Mouse (Mus musculus): Measurements from ENCODE around the gene Fam168a. TPM values are rescaled to one million over a fixed set of nuclear protein-coding genes. Genes with fewer than 3 reads are reported as not detected.

Fam168a gene
- polyA plus RNA-seq, 1 experiment from 2014 or later = 54.1 TPM

DNA sequence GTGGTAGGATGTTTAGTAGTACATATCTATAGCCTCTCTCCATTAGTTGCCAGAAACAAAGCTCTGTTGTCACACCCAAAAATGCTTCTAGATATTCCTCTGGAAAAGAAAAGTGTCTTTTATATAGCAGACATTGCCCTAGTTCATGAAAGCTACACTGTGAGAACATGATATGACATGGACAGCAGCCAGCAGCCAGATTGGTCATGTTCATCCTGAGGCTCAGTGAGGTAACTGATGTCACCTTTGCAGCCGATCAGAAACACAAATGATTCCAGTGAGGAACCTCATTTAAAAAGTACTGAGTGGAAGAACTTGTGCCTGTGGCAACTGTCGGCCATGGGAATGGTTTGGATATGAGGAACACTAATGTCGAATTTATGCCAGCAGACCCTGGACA is 118.2 kb downstream of the Fam168a start:
- Histone ChIP-seq H3K4me1 (replicated peaks) (no peaks in the 10 kb centered on the region), H3K27me3 (no peaks in the 10 kb centered on the region), H3K4me2 (no peak overlapping the region), H3K9ac (replicated peaks) (no peak overlapping the region), H3K27ac (no peak overlapping the region), H3K9me3 (no peaks in the 10 kb centered on the region), H3K36me3 (peaks cover 26% of the 10 kb centered on the region), H3K4me3 (replicated peaks) (no peak overlapping the region)
- no peak for ATAC-seq (ENCODE audit: insufficient number of reproducible peaks, insufficient read depth, low FRiP score, low TSS enrichment, low read depth)
- WGBS = 90% methylated on average over 3 of the region's 3 CpGs

DNA sequence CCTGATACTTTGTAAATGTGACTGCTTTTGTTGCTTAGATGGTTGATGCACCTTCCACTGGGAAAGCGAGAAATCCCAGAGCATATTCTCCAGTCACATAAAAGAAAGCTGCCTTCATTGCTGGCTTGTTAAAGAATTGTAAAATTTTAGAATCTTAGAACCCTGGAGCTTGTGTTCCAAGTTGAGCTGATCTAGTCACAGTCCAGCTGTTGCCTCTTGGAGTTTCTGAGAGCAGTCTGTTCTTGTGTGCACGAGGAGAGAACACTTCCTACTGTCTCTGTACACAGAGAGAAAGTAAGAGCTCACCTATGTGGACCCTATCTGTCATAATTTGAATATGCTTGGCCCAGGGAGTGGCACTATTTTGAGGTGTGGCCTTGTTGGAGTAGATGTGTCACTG is 122.1 kb downstream of the Fam168a start:
- Histone ChIP-seq H3K4me2 (no peak overlapping the region), H3K9me3 (no peaks in the 10 kb centered on the region), H3K36me3 (peaks cover 47% of the 10 kb centered on the region), H3K27ac (no peak overlapping the region), H3K9ac (replicated peaks) (no peak overlapping the region), H3K4me3 (replicated peaks) (no peak overlapping the region), H3K4me1 (replicated peaks) (no peaks in the 10 kb centered on the region), H3K27me3 (no peaks in the 10 kb centered on the region)
- WGBS = 84% methylated on average over 2 of the region's 2 CpGs
- ATAC-seq (ENCODE audit: insufficient number of reproducible peaks, insufficient read depth, low FRiP score, low TSS enrichment, low read depth) = no peak

DNA sequence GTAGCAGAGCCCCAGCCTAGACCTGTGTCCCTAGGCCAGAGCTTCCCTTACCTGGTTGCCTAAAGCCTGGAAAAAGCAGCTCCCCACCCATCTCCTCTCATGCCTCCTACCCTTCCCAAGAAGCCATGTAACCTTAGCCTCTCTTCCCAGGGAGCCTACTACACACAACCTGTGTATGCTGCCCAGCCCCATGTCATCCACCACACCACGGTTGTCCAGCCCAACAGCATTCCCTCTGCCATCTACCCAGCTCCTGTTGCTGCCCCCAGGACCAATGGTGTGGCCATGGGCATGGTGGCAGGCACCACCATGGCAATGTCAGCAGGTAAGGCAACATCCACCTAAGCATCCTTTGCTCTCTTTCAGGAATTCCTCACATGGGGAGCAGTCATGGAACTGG is 127.4 kb downstream of the Fam168a start:
- no peak overlapping the region for H3K27ac ChIP-seq

DNA sequence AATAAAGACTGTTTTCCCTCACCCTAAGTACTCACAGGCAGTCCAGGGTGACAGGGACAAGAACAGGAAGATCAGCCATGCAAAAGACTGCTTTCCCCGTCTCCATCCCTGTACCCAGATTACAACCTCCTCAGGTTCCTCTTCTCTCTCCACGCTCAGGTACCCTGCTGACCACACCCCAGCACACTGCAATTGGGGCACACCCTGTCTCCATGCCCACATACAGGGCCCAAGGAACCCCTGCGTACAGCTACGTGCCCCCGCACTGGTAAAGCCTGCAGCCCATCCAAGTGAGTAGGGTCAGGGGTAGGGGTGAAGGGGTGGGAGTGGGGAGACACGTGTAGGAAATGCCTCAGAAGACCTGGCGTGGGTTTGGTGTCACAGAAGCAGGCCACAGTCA is 128.7 kb downstream of the Fam168a start:
- Histone ChIP-seq H3K4me3 (replicated peaks) (no peak overlapping the region), H3K36me3 (peaks cover 75% of the 10 kb centered on the region)

More for the DNA sequence above, 127.4 kb downstream of the Fam168a start:
- H3K27me3 ChIP-seq = no peaks in the 10 kb centered on the region
- no peak for ATAC-seq (ENCODE audit: insufficient number of reproducible peaks, insufficient read depth, low FRiP score, low TSS enrichment, low read depth)
- H3K4me1 ChIP-seq (replicated peaks) = no peaks in the 10 kb centered on the region
- H3K36me3 ChIP-seq = peaks cover 74% of the 10 kb centered on the region
- no peaks in the 10 kb centered on the region for H3K9me3 ChIP-seq
- no peak overlapping the region for H3K4me3 ChIP-seq (replicated peaks)
- H3K9ac ChIP-seq (replicated peaks) = no peak overlapping the region
- 95% methylated on average over 1 of the region's 1 CpGs for WGBS
- H3K4me2 ChIP-seq = no peak overlapping the region

DNA sequence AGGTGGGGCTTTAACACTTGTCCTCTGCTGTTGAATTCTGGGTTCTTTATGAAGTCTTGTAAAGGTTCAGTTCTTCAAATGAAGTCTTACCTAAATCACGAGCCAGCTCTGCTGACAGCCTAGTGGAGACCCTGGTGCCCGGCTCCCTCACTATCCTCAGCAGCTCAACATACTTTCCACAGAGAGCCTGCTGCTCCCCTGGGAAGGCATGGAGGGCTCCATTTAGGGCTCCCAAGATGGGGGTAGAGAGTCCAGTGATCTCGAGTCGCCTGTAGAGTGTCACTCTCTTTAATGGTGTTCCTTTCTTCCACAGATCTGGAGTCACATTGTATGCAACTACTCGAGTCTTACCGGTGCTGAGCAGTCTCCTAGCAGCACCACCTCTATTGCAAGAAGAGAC is 129.3 kb downstream of the Fam168a start:
- Histone ChIP-seq H3K9ac (replicated peaks) (no peak overlapping the region), H3K4me1 (replicated peaks) (no peaks in the 10 kb centered on the region; the same call in 1 of the 2 replicates), H3K9me3 (no peaks in the 10 kb centered on the region), H3K27me3 (no peaks in the 10 kb centered on the region), H3K4me2 (no peak overlapping the region), H3K27ac (no peak overlapping the region), H3K36me3 (peaks cover 76% of the 10 kb centered on the region), H3K4me3 (replicated peaks) (no peak overlapping the region)
- ATAC-seq (ENCODE audit: insufficient number of reproducible peaks, insufficient read depth, low FRiP score, low TSS enrichment, low read depth) = no peak
- 86% methylated on average over 6 of the region's 6 CpGs for WGBS

More for the DNA sequence above, 128.7 kb downstream of the Fam168a start:
- Histone ChIP-seq H3K4me2 (no peak overlapping the region), H3K27ac (no peak overlapping the region), H3K9me3 (no peaks in the 10 kb centered on the region), H3K4me1 (replicated peaks) (no peaks in the 10 kb centered on the region; the same call in 1 of the 2 replicates), H3K9ac (replicated peaks) (no peak overlapping the region), H3K27me3 (no peaks in the 10 kb centered on the region)
- ATAC-seq (ENCODE audit: insufficient number of reproducible peaks, insufficient read depth, low FRiP score, low TSS enrichment, low read depth) = no peak
- 87% methylated on average over 7 of the region's 7 CpGs for WGBS

DNA sequence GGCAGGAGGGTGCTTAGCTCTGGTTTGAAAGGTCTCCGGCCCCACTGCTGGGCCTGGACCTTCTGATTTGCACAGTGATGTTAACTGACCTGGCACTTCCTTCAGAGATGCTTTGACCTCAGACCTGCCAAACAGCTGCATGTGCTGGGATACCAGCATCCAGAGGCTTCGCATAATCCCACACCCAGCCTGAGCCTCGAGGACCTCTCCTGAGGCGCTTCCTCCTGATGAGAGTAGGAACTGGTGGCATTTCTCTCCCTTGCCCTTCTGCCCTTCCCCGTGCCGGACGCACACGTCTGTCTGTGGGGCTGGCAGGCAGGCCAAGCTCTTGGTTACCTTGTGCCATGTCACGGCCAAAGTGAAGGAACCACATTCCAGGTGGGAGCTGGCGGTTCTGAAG is 130.2 kb downstream of the Fam168a start:
- no peaks in the 10 kb centered on the region for H3K27me3 ChIP-seq
- H3K4me2 ChIP-seq = no peak overlapping the region
- no peaks in the 10 kb centered on the region for H3K9me3 ChIP-seq
- peaks cover 74% of the 10 kb centered on the region for H3K36me3 ChIP-seq
- H3K27ac ChIP-seq = no peak overlapping the region; the same call in 1 of the 2 replicates
- no peak overlapping the region for H3K4me3 ChIP-seq (replicated peaks)
- ATAC-seq (ENCODE audit: insufficient number of reproducible peaks, insufficient read depth, low FRiP score, low TSS enrichment, low read depth) = no peak
- no peaks in the 10 kb centered on the region; the same call in 1 of the 2 replicates for H3K4me1 ChIP-seq (replicated peaks)
- no peak overlapping the region for H3K9ac ChIP-seq (replicated peaks)
- 82% methylated on average over 10 of the region's 10 CpGs for WGBS

DNA sequence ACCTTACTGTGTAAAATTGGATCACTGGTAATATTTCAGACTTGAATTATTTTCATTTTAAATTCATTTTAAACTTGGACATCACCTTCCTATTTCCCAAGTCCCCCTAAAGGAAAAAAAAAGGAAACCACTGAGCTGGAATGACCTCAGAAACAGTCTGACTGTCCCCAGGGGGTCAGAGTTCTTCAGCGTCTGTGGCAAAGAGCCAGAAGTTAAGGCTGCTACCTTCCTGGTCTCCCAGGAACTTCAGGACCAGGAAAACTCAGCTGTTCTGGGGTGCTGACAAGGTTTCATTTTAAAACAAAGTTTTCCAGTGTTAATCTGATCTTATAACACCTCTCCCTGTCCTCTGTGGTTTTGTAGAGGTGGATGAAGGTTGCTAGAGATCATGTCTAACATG is 131.3 kb downstream of the Fam168a start:
- 66% methylated on average over 1 of the region's 1 CpGs for WGBS
- Histone ChIP-seq H3K4me3 (replicated peaks) (no peak overlapping the region), H3K9ac (replicated peaks) (no peak overlapping the region), H3K4me2 (no peak overlapping the region), H3K4me1 (replicated peaks) (no peaks in the 10 kb centered on the region; the same call in 1 of the 2 replicates), H3K9me3 (no peaks in the 10 kb centered on the region), H3K27ac (no peak overlapping the region), H3K27me3 (no peaks in the 10 kb centered on the region), H3K36me3 (peaks cover 74% of the 10 kb centered on the region)
- ATAC-seq (ENCODE audit: insufficient number of reproducible peaks, insufficient read depth, low FRiP score, low TSS enrichment, low read depth) = no peak

DNA sequence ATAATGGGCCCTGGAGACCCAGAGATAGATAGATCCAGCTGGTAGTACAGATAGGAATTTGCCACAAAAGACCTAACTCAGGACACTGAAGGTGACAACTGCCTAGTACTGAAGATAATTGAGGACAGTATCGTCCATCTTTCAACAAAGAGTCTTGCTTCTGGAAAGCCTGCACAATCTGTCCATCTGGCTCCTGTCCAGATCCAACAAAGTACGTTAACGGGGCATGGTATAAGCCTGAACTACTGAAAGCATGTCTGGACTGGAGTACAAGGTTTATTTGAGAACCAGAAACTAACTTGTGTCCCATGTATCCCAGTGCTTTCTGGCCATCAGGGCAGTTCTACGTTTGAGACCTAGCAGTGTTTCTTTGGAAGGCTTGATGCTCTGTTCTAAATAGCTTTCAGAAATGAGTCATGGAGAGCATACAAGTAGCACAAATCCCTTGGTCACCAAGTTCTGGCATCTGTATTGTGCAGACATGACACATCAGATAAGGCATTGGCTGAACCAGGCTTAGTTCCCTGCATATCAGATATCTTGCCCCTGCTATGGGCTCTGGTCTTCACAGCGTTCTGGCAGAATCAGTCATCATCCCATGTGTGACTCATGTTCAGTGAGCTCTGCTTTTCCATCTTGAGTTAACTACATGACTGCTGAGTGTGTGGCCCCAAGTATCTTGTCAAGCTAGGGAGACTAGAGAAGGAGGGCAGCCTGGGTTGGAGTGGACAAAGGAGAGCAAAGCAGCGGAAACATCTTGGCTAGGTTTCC is 133.4 kb downstream of the Fam168a start:
- Histone ChIP-seq H3K4me2 (no peak overlapping the region), H3K9ac (replicated peaks) (no peak overlapping the region), H3K4me3 (replicated peaks) (no peak overlapping the region), H3K27ac (no peak overlapping the region), H3K4me1 (replicated peaks) (peaks cover 3% of the 10 kb centered on the region; the same call in 1 of the 2 replicates), H3K9me3 (no peaks in the 10 kb centered on the region), H3K27me3 (no peaks in the 10 kb centered on the region), H3K36me3 (peaks cover 53% of the 10 kb centered on the region)
- WGBS = 86% methylated on average over 6 of the region's 6 CpGs
- no peak for ATAC-seq (ENCODE audit: insufficient number of reproducible peaks, insufficient read depth, low FRiP score, low TSS enrichment, low read depth)

DNA sequence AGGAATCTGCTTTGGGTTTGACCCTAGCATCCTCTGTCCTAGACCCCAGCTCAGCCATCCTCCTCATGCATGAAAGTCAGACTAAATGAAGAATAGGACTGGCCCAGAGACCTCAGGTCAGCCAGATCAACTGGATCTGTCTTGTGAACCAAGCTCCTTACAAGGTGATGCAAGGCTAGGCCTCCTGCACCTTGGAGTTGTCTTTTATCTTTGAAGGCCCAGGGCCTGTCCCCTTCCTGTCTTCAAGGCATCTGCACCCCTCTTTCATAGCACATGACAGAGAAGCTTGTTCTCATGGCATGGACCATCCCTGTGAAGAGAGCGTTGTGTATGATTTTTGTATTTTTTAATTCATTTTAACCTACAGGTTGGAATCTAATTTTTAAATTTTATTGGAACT is 134.5 kb downstream of the Fam168a start:
- Histone ChIP-seq H3K9me3 (no peaks in the 10 kb centered on the region), H3K27me3 (no peaks in the 10 kb centered on the region), H3K9ac (replicated peaks) (no peak overlapping the region), H3K36me3 (peaks cover 42% of the 10 kb centered on the region), H3K27ac (no peak overlapping the region), H3K4me1 (replicated peaks) (peaks cover 14% of the 10 kb centered on the region), H3K4me2 (no peak overlapping the region), H3K4me3 (replicated peaks) (no peak overlapping the region)
- WGBS = 95% methylated on average over 1 of the region's 1 CpGs
- no peak for ATAC-seq (ENCODE audit: insufficient number of reproducible peaks, insufficient read depth, low FRiP score, low TSS enrichment, low read depth)

DNA sequence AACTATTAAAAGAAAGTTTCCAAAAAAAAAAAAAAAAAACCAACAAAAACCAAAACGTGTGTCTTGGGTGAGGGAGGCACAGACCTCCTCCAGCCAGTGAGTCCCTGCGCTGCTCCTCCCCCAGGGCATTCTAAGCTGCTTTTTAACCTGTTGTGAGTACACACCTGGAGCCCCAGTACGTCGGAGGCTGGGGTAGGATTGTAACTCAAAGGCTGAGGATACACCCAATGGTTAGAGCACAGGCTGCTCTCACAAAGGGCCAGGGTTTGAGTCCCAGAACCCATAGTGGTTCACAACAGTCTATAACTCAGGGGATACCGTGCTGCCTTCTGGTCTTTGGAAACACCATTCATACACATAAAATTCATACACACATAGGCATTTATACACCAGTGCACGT is 135.2 kb downstream of the Fam168a start:
- 87% methylated on average over 6 of the region's 6 CpGs for WGBS
- H3K4me1 ChIP-seq (replicated peaks) = peaks cover 20% of the 10 kb centered on the region
- no peak overlapping the region for H3K4me3 ChIP-seq (replicated peaks)
- H3K4me2 ChIP-seq = no peak overlapping the region
- peaks cover 35% of the 10 kb centered on the region for H3K36me3 ChIP-seq
- ATAC-seq (ENCODE audit: insufficient number of reproducible peaks, insufficient read depth, low FRiP score, low TSS enrichment, low read depth) = no peak
- no peak overlapping the region for H3K27ac ChIP-seq
- H3K27me3 ChIP-seq = no peaks in the 10 kb centered on the region
- no peak overlapping the region for H3K9ac ChIP-seq (replicated peaks)
- H3K9me3 ChIP-seq = no peaks in the 10 kb centered on the region

DNA sequence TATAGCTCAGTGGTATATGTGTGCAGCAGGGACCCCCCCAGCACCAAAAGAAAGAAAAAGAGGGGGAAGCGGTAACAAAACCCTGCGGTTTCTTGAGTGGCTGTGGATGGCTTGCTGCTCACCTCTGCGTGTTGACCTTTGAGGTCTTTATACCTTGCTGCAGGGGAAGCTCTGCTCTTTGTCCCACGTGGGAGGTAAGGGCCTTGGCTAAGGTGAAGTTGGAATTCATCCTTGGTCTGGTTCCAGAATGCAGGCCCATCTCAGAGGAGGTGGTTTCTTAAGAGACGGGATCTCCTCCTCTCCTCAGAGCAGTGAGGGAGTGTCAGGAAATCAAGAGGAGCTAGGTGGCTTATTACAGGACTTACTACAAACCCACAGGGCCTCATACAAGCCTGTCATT is 135.7 kb downstream of the Fam168a start:
- Histone ChIP-seq H3K27ac (no peak overlapping the region), H3K27me3 (no peaks in the 10 kb centered on the region), H3K36me3 (peaks cover 30% of the 10 kb centered on the region), H3K4me3 (replicated peaks) (no peak overlapping the region), H3K4me2 (no peak overlapping the region), H3K9ac (replicated peaks) (no peak overlapping the region), H3K4me1 (replicated peaks) (peaks cover 24% of the 10 kb centered on the region), H3K9me3 (no peaks in the 10 kb centered on the region)
- 93% methylated on average over 5 of the region's 5 CpGs for WGBS
- ATAC-seq (ENCODE audit: insufficient number of reproducible peaks, insufficient read depth, low FRiP score, low TSS enrichment, low read depth) = no peak

DNA sequence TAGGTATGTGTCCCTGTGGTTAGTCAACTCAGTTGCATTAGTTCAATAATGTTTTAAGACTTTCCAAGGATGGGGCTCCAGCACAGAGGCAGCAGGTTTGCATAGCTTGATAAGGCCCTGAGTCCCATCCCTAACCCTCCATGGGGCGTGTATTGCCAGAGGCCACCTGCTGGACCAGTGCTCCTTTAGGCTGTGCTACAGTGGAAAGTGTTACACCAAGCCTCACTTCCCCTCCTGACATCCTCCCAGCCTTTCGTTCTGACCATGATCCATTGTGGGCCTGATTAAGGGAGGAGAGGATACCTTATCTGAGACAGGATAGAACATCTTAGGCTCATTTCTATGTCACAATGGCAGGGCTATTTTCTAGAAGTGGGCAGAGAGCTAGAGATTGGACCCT is 137.4 kb downstream of the Fam168a start:
- peaks cover 17% of the 10 kb centered on the region; the same call in 1 of the 2 replicates for H3K36me3 ChIP-seq

More for the DNA sequence above, 137.4 kb downstream of the Fam168a start:
- Histone ChIP-seq H3K9me3 (no peaks in the 10 kb centered on the region), H3K27ac (no peak overlapping the region), H3K4me1 (replicated peaks) (peaks cover 24% of the 10 kb centered on the region), H3K9ac (replicated peaks) (no peak overlapping the region), H3K4me3 (replicated peaks) (no peak overlapping the region), H3K27me3 (no peaks in the 10 kb centered on the region), H3K4me2 (no peak overlapping the region)
- WGBS = 90% methylated on average over 2 of the region's 2 CpGs
- no peak for ATAC-seq (ENCODE audit: insufficient number of reproducible peaks, insufficient read depth, low FRiP score, low TSS enrichment, low read depth)

Measured in limb, embryonic 12.5 days (tissue).